Mouse (Mus musculus): Measurements from ENCODE around the gene Col5a1. TPM values are rescaled to one million over a fixed set of nuclear protein-coding genes. Genes with fewer than 3 reads are reported as not detected.

The Col5a1 gene
- total RNA-seq, 2 experiments from 2014 or later, result 52.3 to 77.1 TPM

DNA sequence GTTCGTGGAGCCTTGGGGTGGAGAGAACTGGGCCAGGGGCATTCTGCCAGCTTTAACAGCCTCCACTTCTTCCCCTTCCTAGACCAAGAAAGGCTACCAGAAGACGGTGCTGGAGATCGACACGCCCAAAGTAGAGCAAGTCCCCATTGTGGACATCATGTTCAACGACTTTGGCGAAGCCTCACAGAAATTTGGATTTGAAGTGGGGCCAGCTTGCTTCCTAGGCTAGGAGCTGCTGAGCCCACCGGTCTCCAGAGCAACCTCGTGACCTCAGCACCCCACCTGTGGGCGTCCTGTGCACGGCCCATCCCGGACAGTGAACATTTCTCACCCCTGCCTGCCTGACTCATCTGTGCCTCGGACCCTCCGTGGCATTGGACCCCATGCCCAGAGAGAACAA is 150.6 kb downstream of the Col5a1 start:
- DNase-seq, result no peak

DNA sequence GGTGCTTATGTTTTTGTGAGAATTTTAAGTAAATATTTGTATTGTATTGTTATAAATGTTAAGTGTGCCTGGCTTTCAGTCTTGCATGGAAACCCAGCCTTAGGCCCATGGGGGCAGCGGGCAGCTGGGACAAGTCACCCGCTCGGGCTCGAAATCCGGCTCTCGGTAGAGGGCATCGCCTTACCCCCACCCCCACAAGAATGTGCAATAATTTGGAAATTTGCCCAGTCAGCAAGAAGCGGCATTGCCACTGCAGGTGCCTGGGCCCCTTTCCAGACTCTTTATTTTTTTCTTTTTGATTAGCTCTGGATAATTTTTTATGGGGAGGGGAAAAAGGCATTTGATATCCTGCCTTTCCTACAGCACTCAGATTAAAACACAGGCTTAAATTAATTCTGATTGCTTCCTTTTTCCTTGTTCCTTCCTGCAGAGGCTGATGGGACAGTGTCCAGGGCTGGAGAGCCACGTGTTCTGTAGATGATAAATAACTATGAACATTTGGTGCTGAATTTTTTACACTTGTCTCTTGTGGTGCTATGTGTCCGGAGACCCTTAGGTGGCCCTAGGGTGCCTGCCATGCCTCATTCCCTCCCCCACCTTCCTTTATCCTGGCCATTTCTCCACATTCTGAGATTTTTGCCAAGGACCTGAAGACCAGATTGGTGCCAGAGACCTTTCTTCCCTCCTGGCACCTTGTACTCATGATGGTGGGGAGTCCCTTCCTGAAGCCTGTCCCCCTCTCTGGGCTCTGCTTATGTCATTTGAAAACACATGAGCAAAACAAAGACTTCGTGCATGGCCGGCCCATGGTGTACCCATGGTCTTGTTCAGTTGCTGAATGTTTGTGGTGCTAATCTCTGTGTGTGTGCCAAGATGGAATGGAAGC is 151.5 kb downstream of the Col5a1 start:
- no peak for DNase-seq

DNA sequence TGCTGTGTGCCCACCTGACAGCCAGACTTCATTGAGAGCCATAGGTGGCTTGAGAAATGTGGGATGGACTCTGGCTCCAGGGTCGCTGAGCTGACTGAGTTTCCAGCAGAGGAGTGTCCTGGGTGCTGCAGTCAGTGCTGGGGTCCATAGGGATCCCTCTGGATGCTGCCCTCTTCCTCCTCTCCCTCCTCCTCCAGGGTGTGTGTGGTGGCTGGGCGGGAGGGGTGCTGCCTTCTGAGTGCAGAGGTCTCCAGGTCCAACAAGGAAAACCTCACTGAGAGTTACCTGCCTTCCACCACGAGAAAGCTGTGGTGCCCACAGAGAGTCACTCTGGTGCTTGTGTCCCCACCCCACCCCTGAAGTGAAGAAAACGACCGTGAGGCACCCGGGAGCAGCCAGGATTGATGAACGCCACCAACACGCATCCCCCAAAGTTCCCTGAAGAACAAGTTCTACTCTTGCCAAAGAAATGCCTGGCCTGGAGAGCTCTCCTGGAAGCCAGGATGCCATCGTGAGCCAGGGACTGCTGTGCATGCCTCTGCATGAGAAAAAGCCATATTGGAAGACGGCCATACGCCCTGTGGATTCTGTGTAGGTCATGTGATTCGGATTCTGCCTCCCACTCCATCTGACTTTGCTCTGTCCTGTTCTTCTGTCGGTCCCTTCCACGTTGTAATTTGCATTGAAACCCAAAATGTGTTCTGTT is 152.3 kb downstream of the Col5a1 start:
- no peak for DNase-seq

DNA sequence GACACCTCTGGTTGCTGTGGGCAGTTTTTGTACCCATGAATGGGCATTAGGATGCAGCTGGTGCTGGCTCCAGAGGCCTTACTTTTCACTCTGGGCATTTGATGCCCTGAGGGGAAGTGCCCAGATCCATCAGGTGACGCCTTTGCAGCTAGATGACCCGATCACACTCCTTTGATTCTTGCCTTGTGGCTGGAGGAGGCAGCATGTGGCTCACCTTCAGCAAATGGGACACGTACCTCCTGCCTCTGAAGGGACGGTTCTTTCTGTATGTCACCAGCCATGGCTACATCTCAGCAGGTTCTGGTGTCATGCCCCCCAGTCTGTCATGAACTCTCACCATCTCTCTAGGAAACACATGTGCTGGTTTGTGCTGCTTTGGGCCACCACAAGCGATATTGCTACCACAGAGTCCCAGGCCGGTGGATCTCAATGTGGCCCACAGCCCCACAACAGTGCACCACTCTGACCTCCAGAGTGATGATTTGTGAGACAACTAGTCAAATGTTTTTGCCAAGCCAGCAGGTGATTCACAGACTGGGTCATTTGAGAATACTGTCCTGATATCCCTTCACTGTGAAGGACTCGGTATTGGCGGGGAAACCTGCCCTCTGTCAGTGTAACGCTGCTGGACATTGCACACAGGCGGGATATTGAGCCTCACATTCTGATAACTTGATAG is 153.6 kb downstream of the Col5a1 start:
- no peak for DNase-seq

DNA sequence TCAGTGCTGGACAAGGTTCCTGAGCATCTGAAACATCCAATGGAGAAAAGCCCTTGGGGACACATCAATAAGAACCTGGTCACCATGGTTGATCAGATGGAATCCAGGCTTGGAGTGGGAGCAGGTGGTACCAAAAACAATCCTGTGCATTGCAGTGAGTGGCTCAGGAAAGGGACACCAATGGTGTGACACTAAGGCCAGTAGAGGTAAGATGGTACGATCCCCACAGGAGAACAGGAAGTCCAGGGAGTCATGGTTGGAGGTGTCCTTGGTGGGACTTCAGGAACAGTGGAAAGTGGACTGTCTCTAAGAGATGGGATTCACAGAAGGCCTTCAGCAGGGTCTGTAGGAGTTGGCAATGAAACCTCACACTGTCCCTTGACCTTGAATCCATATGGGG is 154.2 kb downstream of the Col5a1 start:
- no peak for DNase-seq

DNA sequence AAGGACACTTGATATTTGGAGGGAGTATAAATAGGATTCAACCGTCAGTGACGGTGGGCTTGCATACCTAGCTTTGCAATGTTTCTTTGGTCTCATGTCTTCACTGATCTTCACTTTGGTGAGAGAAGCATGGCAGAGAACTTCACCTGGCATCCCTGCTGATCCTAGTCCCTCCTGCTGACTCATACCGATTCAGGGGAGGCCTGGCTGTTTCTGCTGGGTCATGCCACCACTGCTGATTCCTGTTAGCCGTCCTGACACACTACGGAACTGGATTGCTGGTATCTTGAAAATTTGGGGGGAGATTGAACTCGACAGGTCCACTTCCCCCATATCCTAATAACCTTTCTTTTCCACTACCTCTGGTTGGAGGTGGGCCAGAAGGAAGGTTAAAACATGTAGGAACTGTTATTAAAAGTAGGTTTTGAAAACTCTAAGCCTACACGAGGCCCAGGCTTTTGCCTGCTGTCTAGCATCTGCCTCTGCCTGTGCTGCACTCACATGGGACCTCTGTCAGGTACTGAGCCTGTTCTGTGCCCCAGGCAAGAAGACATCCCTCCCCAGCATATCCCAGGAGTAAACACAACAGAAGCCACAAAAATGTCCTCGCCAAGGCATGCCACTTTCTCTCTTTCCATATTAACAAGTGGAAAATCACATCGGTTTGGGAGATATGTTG is 158.8 kb downstream of the Col5a1 start:
- DNase-seq, result no peak

DNA sequence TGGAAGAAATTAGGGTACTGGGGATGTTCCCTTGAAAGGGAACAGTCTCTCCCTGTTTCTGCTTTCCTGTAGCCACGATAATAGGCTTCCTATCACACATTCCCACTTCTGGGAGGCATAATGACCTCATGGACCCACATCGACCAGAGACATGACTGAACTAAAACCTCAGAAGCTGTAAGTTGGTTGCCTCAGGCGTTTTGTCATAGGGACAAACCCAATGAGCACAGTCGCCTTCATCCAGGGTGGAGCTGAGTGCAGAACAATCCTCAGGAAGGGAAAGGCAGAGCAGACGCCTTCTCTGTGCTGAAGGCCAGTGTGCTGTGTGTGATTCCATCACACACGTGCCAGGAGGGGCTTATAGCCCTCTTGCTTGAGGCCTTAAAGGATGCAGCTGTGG is 160.1 kb downstream of the Col5a1 start:
- DNase-seq, result no peak

DNA sequence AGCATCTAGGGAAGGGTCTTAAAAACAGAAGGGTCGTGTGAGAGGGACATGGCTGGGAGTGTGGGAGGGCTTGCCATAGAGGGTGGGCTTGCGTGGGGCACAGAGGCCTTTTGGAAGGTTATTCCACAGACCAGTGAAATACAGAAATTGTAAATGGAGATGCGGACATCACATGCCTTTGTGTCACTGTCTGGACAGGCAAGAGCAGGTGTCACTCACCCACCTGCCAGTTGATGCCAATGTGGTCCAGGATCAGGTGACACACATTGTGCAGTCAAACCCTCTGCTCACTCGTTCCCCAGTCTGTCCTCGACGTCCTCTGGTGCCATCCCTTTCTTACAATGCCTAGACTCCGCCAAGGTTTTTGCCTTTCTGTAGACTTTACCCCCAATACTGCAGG is 160.9 kb downstream of the Col5a1 start:
- no peak for DNase-seq

DNA sequence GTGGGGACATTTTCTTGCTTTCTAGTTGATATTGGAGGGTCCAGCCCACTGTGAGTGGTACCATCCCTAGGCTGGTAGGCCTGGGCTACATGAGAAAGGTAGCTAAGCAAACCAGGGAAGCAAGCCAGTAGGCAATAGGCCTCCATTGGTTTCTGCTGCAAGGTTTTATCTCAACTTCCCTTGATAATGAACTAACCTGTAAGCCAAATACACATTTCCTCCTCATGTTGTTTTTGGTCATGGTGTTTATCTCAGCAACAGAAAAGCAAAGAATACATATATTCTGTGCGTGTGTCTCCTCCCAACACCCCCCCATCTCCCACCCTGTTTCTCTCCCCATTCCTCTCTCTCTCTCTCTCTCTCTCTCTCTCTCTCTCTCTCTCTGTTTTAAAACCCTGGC is 173.7 kb downstream of the Col5a1 start:
- DNase-seq, result no peak

DNA sequence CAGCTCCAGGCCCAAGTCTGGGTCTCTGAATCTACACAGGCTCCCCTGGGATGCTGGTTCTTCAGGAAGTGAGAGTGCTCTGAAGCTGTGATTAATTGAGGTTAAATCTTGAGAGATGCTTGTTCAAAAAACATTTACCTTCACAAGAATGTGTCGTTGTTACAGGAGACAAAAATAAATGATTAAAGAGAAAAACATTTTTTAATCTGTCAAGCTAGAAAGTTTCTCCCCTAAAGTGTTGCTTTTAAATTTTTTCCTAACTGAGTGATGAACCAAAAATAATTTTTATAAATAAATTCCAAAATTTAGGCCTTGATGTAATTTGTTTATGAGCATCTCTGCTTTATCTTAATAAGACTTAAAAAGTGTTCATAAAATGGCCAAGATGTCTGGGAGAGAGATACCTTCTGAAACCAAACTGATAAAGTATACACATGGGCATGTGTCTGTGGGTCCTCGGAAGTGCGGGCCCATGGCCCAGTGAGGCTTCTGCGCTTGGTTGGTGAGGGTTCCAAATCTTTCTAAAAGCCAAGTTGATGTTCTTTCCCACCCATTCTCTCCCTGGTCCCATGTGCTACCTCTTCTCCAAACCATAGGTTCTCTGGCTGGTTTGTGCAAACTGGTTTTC is 177.6 kb downstream of the Col5a1 start:
- no peak for DNase-seq

DNA sequence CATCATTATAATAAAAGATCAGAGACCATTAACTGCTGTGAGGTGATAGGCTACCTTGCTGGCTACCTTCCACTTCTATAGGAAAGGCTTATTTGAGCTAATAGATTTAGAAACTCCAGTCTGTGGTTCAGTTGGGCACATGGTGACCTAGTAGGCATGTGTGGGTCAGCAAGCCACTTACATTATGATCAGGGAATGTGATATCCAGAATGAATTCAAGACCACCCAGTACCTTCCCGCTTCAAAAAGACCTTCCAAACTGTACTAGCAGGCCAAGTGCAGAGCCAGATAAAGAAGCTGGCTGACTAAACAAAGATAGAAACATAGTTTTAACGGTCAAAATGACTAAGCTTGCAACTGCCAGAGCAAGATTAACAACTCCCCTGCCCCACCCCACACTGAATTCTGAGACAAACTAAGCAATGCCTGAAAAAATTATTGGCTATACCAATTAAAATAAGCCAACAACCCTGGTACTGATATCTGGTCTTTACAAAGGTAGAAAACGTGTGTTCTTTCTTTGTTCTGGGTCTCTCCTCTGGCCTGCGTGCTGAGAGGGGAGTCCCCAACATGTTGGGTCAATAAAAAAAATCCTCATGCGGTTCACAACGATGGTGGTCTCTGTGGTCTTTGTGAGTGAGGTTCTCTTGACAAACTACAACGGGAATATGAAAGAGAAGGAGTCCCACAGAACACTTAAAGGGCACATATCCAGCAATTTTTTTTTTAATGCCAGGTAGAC is 178.3 kb downstream of the Col5a1 start:
- DNase-seq, result no peak

DNA sequence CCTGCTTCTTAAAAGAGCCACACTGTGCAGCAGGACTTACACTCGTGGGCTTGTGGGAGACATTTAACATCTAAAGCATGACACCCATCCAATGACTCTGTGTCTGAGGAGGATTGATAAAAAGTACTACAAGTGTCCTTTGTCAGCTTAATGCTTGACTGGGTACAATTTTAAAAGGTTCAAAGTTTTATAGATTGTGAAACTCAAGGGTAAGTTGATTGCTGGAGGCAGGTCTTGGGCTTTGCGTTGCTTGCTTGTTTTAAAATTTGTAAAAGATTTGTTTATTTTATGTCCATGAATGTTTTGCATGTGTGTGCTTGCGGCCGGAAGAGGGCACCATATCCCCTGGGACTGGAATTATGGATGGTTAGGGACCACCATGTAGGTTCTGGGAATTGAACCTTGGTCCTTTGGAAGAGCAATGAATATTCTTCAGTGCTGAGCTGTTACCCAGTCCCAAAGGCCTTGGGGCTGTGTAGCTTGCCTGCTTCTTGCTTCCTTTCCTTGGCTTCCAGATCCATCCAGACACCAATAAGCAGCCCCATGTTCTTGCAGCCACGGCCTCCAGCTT is 178.9 kb downstream of the Col5a1 start:
- DNase-seq, result no peak

DNA sequence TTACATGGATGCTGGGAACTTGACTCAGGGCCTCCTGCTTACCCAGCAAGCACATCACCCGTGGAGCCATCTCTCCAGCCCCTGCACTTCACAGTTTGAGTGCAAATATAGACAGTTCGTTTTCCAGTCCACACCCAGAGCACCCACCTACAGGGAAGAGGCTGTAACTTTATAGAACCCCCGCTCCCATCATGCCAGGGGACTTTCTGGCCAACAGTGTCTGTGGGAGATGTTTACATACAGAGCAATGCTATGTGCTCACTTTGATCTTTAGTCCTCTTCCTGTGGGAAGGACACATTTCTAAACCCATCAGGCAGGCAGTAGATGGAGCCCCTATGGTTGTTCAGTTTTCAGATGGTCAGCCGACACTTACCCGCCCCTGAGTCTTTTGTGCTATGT is 180.5 kb downstream of the Col5a1 start:
- DNase-seq, result no peak

DNA sequence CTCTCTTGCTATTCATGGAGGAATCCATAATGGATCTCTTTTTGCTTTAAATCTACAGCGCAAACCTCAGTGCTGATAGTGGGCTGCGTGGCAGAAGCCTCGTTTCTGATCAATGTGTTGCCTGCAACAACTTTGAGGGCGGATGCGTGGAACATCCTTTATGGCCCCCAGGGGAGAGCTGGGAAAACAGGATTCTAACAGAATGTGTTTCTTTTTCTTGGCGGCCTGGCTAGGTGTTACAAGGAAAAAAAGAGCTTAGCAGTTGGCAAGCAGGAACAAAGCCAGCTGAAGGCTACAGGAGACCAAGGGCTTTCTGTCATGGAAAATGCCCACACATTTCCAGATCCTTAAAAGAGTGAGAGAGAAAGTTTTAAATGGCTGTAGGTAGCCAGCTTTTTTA is 180.9 kb downstream of the Col5a1 start:
- no peak for DNase-seq

DNA sequence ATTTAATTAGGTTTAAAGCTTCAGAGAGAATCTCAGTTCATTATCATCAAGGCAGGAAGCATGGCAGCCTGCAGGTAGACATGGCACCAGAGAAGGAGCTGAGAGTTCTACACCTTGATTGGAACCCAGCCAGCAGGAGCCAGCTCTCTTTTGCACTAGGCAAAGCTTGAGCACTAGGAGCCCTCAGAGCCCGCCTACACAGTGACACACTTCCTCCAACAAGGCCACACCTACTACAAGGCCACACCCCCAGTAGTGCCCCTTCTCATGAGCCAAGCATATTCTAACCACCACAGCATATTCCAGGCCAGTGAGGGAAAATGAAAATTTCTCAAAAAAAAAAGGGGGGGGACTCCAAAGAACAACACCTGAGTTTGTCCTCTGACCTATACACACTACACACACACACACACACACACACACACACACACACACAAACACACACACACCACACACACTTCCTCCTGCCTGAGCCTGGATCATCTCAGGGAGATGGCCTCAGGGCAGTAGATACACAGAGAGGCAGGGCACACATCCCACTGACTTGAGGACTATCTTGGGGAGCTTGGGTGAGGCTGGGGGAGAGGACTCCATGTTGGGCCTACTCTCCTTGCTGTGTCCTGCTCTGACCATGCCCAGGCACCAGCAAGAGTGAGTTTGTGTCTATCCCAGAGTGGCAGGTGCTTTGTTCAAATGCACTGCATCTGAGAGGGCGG is 181.8 kb downstream of the Col5a1 start:
- no peak for DNase-seq

DNA sequence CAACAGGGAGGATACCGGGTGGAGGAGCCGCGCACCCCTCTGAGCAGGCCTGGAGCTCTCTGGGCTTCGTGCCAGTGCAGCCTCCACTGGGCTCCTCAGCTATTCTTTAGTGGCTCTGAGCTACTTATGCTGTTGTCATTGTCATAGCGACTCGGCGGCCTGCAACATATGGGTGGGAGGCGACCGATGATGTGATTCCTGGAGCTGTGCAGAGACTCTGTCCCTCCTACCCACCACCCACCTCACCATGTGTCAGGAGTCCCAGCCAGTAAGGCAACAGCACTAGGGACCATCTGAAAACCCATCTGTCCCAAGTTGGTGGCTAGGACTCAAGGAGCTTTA is 182.3 kb downstream of the Col5a1 start:
- DNase-seq, result no peak

DNA sequence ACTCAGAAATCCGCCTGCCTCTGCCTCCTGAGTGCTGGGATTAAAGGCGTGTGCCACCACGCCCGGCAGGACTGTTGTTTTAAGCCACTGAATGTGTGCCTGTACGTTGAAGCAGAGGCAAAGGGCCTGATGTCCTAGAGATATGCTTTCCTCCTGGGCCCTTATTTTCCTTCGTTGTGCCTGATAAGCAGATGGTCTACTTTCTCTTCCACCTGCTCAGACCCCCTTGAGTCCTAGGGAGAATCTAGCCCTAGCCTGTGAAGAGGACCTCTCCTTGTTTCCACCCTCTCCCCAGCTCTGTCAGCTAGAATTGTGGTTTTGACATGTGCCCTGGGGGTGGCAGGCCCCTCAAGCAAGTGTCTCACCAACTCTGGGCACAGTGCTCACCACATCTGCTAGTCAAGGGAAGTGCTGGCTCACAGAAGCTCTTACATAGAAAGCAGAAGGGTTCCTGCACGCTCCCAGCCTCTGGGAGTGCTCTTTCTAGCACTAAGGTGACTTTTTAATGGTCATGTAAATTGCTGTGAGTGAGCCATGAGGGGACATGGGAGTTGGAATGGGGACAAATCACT is 189.5 kb downstream of the Col5a1 start:
- DNase-seq, result no peak

DNA sequence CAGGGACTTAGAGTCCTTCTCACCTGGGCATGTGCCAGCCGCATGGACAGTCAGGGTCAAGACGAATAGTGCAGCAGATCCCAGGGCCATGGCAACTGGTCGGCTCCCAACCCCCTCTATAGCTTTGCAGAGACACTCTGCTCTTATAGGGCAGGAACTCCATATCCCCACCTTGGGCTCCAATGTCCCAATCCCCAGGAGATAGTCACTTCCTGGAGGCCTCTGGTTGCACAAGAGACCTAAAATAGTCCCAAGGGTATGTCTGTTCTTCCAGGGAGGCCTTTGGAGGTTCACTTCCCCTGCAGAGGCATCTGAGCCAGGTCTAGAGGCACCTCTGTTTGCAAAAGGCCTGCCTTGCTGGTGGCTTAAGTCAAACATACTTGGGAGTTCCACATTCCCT is 198.5 kb downstream of the Col5a1 start, which contains the start of gene Fcnb:
Fcnb (minus strand) TSS at position 118 of the 400 bp plus-strand sequence.
- DNase-seq, result no peak

DNA sequence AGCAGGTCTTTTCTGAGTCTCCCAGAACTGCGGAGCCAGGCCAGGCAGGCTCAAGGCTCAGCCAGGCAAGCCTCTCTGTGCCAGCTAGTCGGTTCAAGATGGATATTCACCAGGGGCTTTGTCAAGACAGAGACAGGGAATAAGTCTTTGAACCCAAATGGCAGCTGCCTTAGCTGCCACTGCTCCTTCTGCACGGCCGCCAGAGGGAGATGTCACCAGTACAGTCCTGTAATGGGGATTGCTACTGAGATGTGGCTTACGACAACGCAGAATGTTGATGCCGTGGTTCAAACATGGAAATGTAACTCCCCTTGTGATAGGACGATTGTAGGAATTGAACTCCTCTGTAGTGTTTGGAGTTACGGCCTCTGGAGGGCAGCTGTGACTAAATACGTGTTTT is 199.9 kb downstream of the Col5a1 start:
- no peak for DNase-seq

DNA sequence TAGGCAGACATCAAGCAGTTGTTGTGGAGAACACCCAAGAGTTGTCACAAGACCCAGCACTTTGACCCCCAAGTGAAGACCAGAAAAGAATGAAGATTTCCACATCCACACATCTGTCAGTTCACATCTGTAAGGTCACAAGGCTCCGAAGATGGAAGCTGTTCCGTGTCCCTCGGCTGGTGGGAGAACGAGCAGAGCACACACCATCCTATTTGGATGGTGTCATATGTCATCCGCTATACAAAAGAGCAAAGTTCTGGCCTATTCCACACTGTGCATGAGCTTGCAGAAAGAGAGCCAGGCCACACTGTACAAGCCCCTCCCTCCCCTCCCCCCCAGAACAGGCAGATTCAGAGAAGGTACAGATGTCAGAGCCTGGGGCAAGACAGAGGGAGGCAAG is 202.9 kb downstream of the Col5a1 start:
- no peak for DNase-seq
